Mouse (Mus musculus) MEL (cell line): Measurements from ENCODE around the gene Slc2a4. TPM values are rescaled to one million over a fixed set of nuclear protein-coding genes. Genes with fewer than 3 reads are reported as not detected.

Experiments used
- DNase-seq: peaks from one replicate; pipeline ENCODE4 v3.0.0; 2011; ENCODE audit warnings: low read depth, low spot score
- H3K27ac ChIP-seq: 2 replicates; pipeline ENCODE4 v1.5.1; 2012; ENCODE audit warnings: low read depth, mild to moderate bottlenecking, control low read depth, low read length, moderate library complexity; ENCODE audit not compliant: control insufficient read depth
- H3K27me3 ChIP-seq, 2 experiments: fragments of 150-350 bp in 1 of 2; sonication (generic) in 1 of 2; 2 replicates each; pipeline ENCODE4 v1.6.1; 2012; ENCODE audit warnings: low read length in 2 of 2, mild to moderate bottlenecking in 2 of 2, improper control_type of control experiment in 1 of 2, moderate library complexity in 1 of 2; ENCODE audit not compliant: insufficient read depth in 2 of 2, control insufficient read depth in 1 of 2
- H3K36me3 ChIP-seq, 2 experiments: 2 replicates each; pipeline ENCODE4 v1.6.1; 2012 to 2014; ENCODE audit warnings: low read length in 2 of 2, improper control_type of control experiment in 1 of 2, inconsistent platforms in 1 of 2, mild to moderate bottlenecking in 1 of 2; ENCODE audit not compliant: insufficient read depth in 2 of 2, control insufficient read depth in 1 of 2
- H3K4me1 ChIP-seq, 2 experiments: fragments of 150-350 bp in 1 of 2; sonication (generic) in 1 of 2; 2 replicates each; pipeline ENCODE4 v1.6.1; 2012; ENCODE audit warnings: low read length in 2 of 2, improper control_type of control experiment in 1 of 2, mild to moderate bottlenecking in 1 of 2; ENCODE audit not compliant: insufficient read depth in 2 of 2, control insufficient read depth in 1 of 2
- H3K4me3 ChIP-seq, 2 experiments: fragments of 150-350 bp in 1 of 2; sonication (generic) in 1 of 2; 2 replicates each; pipeline ENCODE4 v1.5.1; 2012; ENCODE audit warnings: low read depth in 2 of 2, low read length in 2 of 2, mild to moderate bottlenecking in 2 of 2, moderate library complexity in 2 of 2, control low read depth in 1 of 2, improper control_type of control experiment in 1 of 2; ENCODE audit not compliant: control insufficient read depth in 1 of 2, insufficient read depth in 1 of 2
- H3K79me2 ChIP-seq: 2 replicates; pipeline ENCODE4 v1.6.1; 2012; ENCODE audit warnings: mild to moderate bottlenecking, low read length, moderate library complexity; ENCODE audit not compliant: control insufficient read depth, poor library complexity, insufficient read depth
- H3K9ac ChIP-seq: 2 replicates; pipeline ENCODE4 v1.6.1; 2012; ENCODE audit warnings: low read depth, mild to moderate bottlenecking, control low read depth, low read length, moderate library complexity; ENCODE audit not compliant: control insufficient read depth, poor library complexity, severe bottlenecking
- H3K9me3 ChIP-seq: fragments of 150-350 bp; sonication (generic); replicated peaks from 2 replicates; pipeline ENCODE4 v1.6.1; 2012; ENCODE audit warnings: mild to moderate bottlenecking, low read length, improper control_type of control experiment, moderate library complexity; ENCODE audit not compliant: insufficient read depth
- BHLHE40 ChIP-seq: IDR thresholded peaks from 2 replicates; pipeline ENCODE4 v1.6.1; 2012; ENCODE audit warnings: low read depth, mild to moderate bottlenecking, inconsistent platforms, low read length, improper control_type of control experiment, borderline replicate concordance
- CHD1 ChIP-seq: IDR thresholded peaks from 2 replicates; pipeline ENCODE4 v1.6.1; 2012; ENCODE audit warnings: low read depth, mild to moderate bottlenecking, inconsistent platforms, low read length, improper control_type of control experiment
- CTCF ChIP-seq, 3 experiments: IDR thresholded peaks in 2 of 3; conservative IDR thresholded peaks in 1 of 3; 2 replicates each; pipeline ENCODE4 v1.5.1; 2011 to 2012; ENCODE audit warnings: low read length in 3 of 3, low read depth in 2 of 3, mild to moderate bottlenecking in 2 of 3, improper control_type of control experiment in 1 of 3, inconsistent platforms in 1 of 3, mixed read lengths in 1 of 3, moderate library complexity in 1 of 3; ENCODE audit not compliant: control insufficient read depth in 1 of 3, insufficient read depth in 1 of 3, poor library complexity in 1 of 3, severe bottlenecking in 1 of 3
- EP300 ChIP-seq, 2 experiments: IDR thresholded peaks; 2 replicates each; pipeline ENCODE4 v1.6.1; 2011; ENCODE audit warnings: improper control_type of control experiment in 2 of 2, low read length in 2 of 2, low read depth in 1 of 2, mild to moderate bottlenecking in 1 of 2
- GATA1 ChIP-seq: IDR thresholded peaks from 2 replicates; pipeline ENCODE4 v1.6.1; 2011; ENCODE audit warnings: low read depth, low read length, improper control_type of control experiment
- JUND ChIP-seq: IDR thresholded peaks from 2 replicates; pipeline ENCODE4 v1.6.1; 2011; ENCODE audit warnings: low read depth, mild to moderate bottlenecking, improper control_type of control experiment, low read length
- KAT2A ChIP-seq: conservative IDR thresholded peaks from 2 replicates; pipeline ENCODE4 v1.6.1; 2012; ENCODE audit warnings: low read depth, low read length, improper control_type of control experiment, inconsistent platforms
- MAFK ChIP-seq: IDR thresholded peaks from 2 replicates; pipeline ENCODE4 v1.6.1; 2011; ENCODE audit warnings: low read depth, mild to moderate bottlenecking, low read length, improper control_type of control experiment, borderline replicate concordance
- MAZ ChIP-seq: IDR thresholded peaks from 2 replicates; pipeline ENCODE4 v1.6.1; 2012; ENCODE audit warnings: low read depth, mild to moderate bottlenecking, inconsistent platforms, low read length, improper control_type of control experiment
- MEF2A ChIP-seq: IDR thresholded peaks from 2 replicates; pipeline ENCODE4 v1.6.1; 2014; ENCODE audit warnings: low read depth, mild to moderate bottlenecking, inconsistent platforms, low read length, improper control_type of control experiment; ENCODE audit not compliant: poor library complexity, insufficient replicate concordance, severe bottlenecking; ENCODE audit errors: extremely low read depth
- NRF1 ChIP-seq: IDR thresholded peaks from 2 replicates; pipeline ENCODE4 v1.6.1; 2014; ENCODE audit warnings: low read depth, mild to moderate bottlenecking, inconsistent platforms, low read length, improper control_type of control experiment, moderate library complexity; ENCODE audit not compliant: poor library complexity, insufficient read depth, severe bottlenecking
- POLR2A ChIP-seq, 2 experiments: IDR thresholded peaks; 2 replicates each; pipeline ENCODE4 v1.6.1; 2011 to 2012; ENCODE audit warnings: low read length in 2 of 2, mild to moderate bottlenecking in 2 of 2, control low read depth in 1 of 2, improper control_type of control experiment in 1 of 2, low read depth in 1 of 2, moderate library complexity in 1 of 2; ENCODE audit not compliant: control insufficient read depth in 1 of 2, insufficient read depth in 1 of 2, poor library complexity in 1 of 2
- SIN3A ChIP-seq: IDR thresholded peaks from 2 replicates; pipeline ENCODE4 v1.6.1; 2012; ENCODE audit warnings: low read length, improper control_type of control experiment, inconsistent platforms
- USF1 ChIP-seq: IDR thresholded peaks from 2 replicates; pipeline ENCODE4 v1.6.1; 2014; ENCODE audit warnings: low read depth, mild to moderate bottlenecking, inconsistent platforms, low read length, improper control_type of control experiment, moderate library complexity
- polyA plus RNA-seq, 2 experiments: library from polyadenylated mRNA; stranded (reverse) in 1 of 2; unstranded in 1 of 2; fragments of >175 nt in 1 of 2; fragments of >200 nt in 1 of 2; gene quantifications; 2 replicates each; pipeline versions ENCODE4 v1.2.1 to v1.2.4; 2012; ENCODE audit warnings: low replicate concordance in 2 of 2, low read depth in 1 of 2; ENCODE audit not compliant: insufficient read length in 2 of 2, insufficient read depth in 1 of 2, missing spikeins in 1 of 2
- total RNA-seq: library from RNA; depleted of rRNA; stranded (reverse); fragments of 300-350 nt; gene quantifications from 2 replicates; pipeline ENCODE4 v1.2.3, GENCODE M21; 2012

Gene Slc2a4
- total and polyA plus RNA-seq, 3 experiments = 0.12 to 0.19 TPM; not detected in 1

GRCm38 (mm10) chr11:69909174-69909573, 38.8 kb downstream of the Slc2a4 start:
- TF ChIP-seq EP300 (IDR thresholded peaks at IDR 0.05; ENCODE audit: low read depth in 1 of 2, low read length in 2 of 2) (no peak), MAFK (no peak), MAZ (no peak)
- peaks cover 0 to 11% of the 10 kb centered on the region in 2 experiments; a peak in 2 of 4 replicates for H3K4me1 ChIP-seq
- H3K9ac ChIP-seq = no peak overlapping the region
- no peak for DNase-seq
- peaks cover 4 to 13% of the 10 kb centered on the region in 2 experiments; a peak in 2 of 4 replicates for H3K36me3 ChIP-seq
- H3K27me3 ChIP-seq = no peaks in the 10 kb centered on the region
- H3K9me3 ChIP-seq = no peaks in the 10 kb centered on the region
- no peak overlapping the region for H3K27ac ChIP-seq
- H3K79me2 ChIP-seq = peaks cover 3% of the 10 kb centered on the region
- no peak overlapping the region for H3K4me3 ChIP-seq

GRCm38 (mm10) chr11:69908645-69909044, 39.3 kb downstream of the Slc2a4 start:
- Histone ChIP-seq H3K79me2 (no peaks in the 10 kb centered on the region), H3K27ac (no peak overlapping the region)
- TF ChIP-seq CTCF (IDR thresholded peaks at IDR 0.05 in 2 of 3, conservative IDR thresholded peaks at IDR 0.05 in 1 of 3; ENCODE audit: control insufficient read depth in 1 of 3, insufficient read depth in 1 of 3, low read depth in 2 of 3, low read length in 3 of 3, poor library complexity in 1 of 3, severe bottlenecking in 1 of 3) (no peak), BHLHE40 (no peak), POLR2A (IDR thresholded peaks at IDR 0.05; ENCODE audit: control insufficient read depth in 1 of 2, insufficient read depth in 1 of 2, low read depth in 1 of 2, low read length in 2 of 2, poor library complexity in 1 of 2) (no peak; a peak in 1 of 4 replicates), JUND (no peak), GATA1 (no peak), CHD1 (no peak), NRF1 (no peak), SIN3A (no peak), MEF2A (no peak), USF1 (no peak)
- TF ChIP-seq, all 39 proteins: peak for 0

GRCm38 (mm10) chr11:69904311-69904710, 43.7 kb downstream of the Slc2a4 start:
- Histone ChIP-seq H3K9me3 (no peaks in the 10 kb centered on the region), H3K4me3 (no peak overlapping the region), H3K27me3 (no peaks in the 10 kb centered on the region), H3K9ac (no peak overlapping the region)
- no peak for DNase-seq
- no peak for TF ChIP-seq KAT2A
- TF ChIP-seq, all 39 proteins: peak for 0
- peaks cover 0 to 12% of the 10 kb centered on the region in 2 experiments; a peak in 2 of 4 replicates for H3K4me1 ChIP-seq
- H3K27ac ChIP-seq = no peak overlapping the region
- peaks cover 3 to 13% of the 10 kb centered on the region in 2 experiments; a peak in 2 of 4 replicates for H3K36me3 ChIP-seq
- H3K79me2 ChIP-seq = peaks cover 18% of the 10 kb centered on the region

More at GRCm38 (mm10) chr11:69908645-69909044, 39.3 kb downstream of the Slc2a4 start:
- Histone ChIP-seq H3K9me3 (no peaks in the 10 kb centered on the region), H3K4me3 (no peak overlapping the region), H3K36me3 (peaks cover 4 to 13% of the 10 kb centered on the region in 2 experiments; a peak in 2 of 4 replicates), H3K4me1 (peaks cover 0 to 11% of the 10 kb centered on the region in 2 experiments; a peak in 2 of 4 replicates), H3K27me3 (no peaks in the 10 kb centered on the region), H3K9ac (no peak overlapping the region)
- DNase-seq = no peak
